Mouse (Mus musculus): Measurements from ENCODE around the gene Col5a1. TPM values are rescaled to one million over a fixed set of nuclear protein-coding genes. Genes with fewer than 3 reads are reported as not detected.

Col5a1 gene
- polyA plus RNA-seq, 1 experiment from 2014 or later, result 10.9 TPM

DNA sequence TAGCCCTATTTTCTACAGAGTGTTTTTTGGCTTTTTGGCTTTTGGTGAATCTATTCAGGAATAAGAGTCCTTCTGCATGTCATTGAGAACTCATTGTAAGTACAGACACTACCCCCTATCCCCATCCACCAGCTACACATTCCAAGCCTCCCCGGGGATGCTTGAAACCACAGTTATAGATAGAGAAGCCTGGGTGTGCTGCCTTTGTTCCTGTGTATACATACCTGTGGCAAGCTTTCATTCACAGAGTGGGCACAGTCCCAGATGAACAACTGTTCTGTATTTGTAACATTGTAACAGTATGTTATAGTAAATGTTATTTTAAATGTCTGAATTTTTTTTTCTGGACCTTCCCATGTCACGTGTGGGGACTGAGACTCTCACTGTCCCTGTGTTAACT, 19.2 kb downstream of the Col5a1 start:
- Histone ChIP-seq H3K4me2 (ENCODE audit: low read depth, low read length) (no peak overlapping the region), H3K4me1 (ENCODE audit: insufficient read depth) (no peaks in the 10 kb centered on the region), H3K9me3 (ENCODE audit: low read length) (no peaks in the 10 kb centered on the region), H3K36me3 (replicated peaks; ENCODE audit: insufficient read depth, low read length) (no peaks in the 10 kb centered on the region), H3K27ac (ENCODE audit: low read depth) (no peak overlapping the region), H3K4me3 (ENCODE audit: low read depth, low read length) (no peak overlapping the region), H3K9ac (replicated peaks) (no peak overlapping the region), H3K27me3 (ENCODE audit: insufficient read depth, low read length) (no peaks in the 10 kb centered on the region)
- ATAC-seq (no peak), DNase-seq (no peak)
- WGBS (ENCODE audit: insufficient replicate concordance), result 54% methylated on average over 2 of the region's 2 CpGs
- TF ChIP-seq EP300 (IDR thresholded peaks at IDR 0.05; ENCODE audit: low read depth), result no peak
- no peak for TF ChIP-seq CTCF (IDR thresholded peaks at IDR 0.05; ENCODE audit: low read depth)

- Histone ChIP-seq H3K36me3 (replicated peaks; ENCODE audit: insufficient read depth, low read length) (no peaks in the 10 kb centered on the region), H3K27ac (ENCODE audit: low read depth) (no peak overlapping the region), H3K9ac (replicated peaks) (no peak overlapping the region), H3K27me3 (ENCODE audit: insufficient read depth, low read length) (no peaks in the 10 kb centered on the region), H3K4me2 (ENCODE audit: low read depth, low read length) (no peak overlapping the region), H3K4me3 (ENCODE audit: low read depth, low read length) (no peak overlapping the region), H3K9me3 (ENCODE audit: low read length) (no peaks in the 10 kb centered on the region), H3K4me1 (ENCODE audit: insufficient read depth) (no peaks in the 10 kb centered on the region)
- WGBS (ENCODE audit: insufficient replicate concordance), result 65% methylated on average over 3 of the region's 3 CpGs
- no peak for TF ChIP-seq CTCF (IDR thresholded peaks at IDR 0.05; ENCODE audit: low read depth)
- no peak for TF ChIP-seq EP300 (IDR thresholded peaks at IDR 0.05; ENCODE audit: low read depth)
- DNase-seq (no peak), ATAC-seq (no peak)
These were observed 24.3 kb downstream of the Col5a1 start for GRCm38 (mm10) chr2:27910501-27910900.

GRCm38 (mm10) chr2:27912546-27913275, 26.5 kb downstream of the Col5a1 start:
- H3K4me2 ChIP-seq (ENCODE audit: low read depth, low read length), result no peak overlapping the region
- no peak for TF ChIP-seq EP300 (IDR thresholded peaks at IDR 0.05; ENCODE audit: low read depth)
- no peak for TF ChIP-seq CTCF (IDR thresholded peaks at IDR 0.05; ENCODE audit: low read depth)
- WGBS (ENCODE audit: insufficient replicate concordance), result 32% methylated on average over 1 of the region's 1 CpGs
- no peak overlapping the region for H3K27ac ChIP-seq (ENCODE audit: low read depth)
- DNase-seq (no peak), ATAC-seq (no peak)
- no peaks in the 10 kb centered on the region for H3K36me3 ChIP-seq (replicated peaks; ENCODE audit: insufficient read depth, low read length)
- H3K4me1 ChIP-seq (ENCODE audit: insufficient read depth), result no peaks in the 10 kb centered on the region
- H3K27me3 ChIP-seq (ENCODE audit: insufficient read depth, low read length), result no peaks in the 10 kb centered on the region
- H3K9me3 ChIP-seq (ENCODE audit: low read length), result no peaks in the 10 kb centered on the region
- no peak overlapping the region for H3K9ac ChIP-seq (replicated peaks)
- no peak overlapping the region for H3K4me3 ChIP-seq (ENCODE audit: low read depth, low read length)

- H3K27me3 ChIP-seq (ENCODE audit: insufficient read depth, low read length), result no peaks in the 10 kb centered on the region
- no peak overlapping the region for H3K4me3 ChIP-seq (ENCODE audit: low read depth, low read length)
- no peak overlapping the region for H3K4me2 ChIP-seq (ENCODE audit: low read depth, low read length)
- WGBS (ENCODE audit: insufficient replicate concordance), result 45% methylated on average over 4 of the region's 4 CpGs
- H3K36me3 ChIP-seq (replicated peaks; ENCODE audit: insufficient read depth, low read length), result no peaks in the 10 kb centered on the region
- H3K27ac ChIP-seq (ENCODE audit: low read depth), result no peak overlapping the region
- ATAC-seq (no peak), DNase-seq (peak; percentile 43)
- H3K4me1 ChIP-seq (ENCODE audit: insufficient read depth), result no peaks in the 10 kb centered on the region
- H3K9ac ChIP-seq (replicated peaks), result no peak overlapping the region
- H3K9me3 ChIP-seq (ENCODE audit: low read length), result no peaks in the 10 kb centered on the region
- peak; percentile 74 for TF ChIP-seq CTCF (IDR thresholded peaks at IDR 0.05; ENCODE audit: low read depth)
- TF ChIP-seq EP300 (IDR thresholded peaks at IDR 0.05; ENCODE audit: low read depth), result no peak
These were observed 29.5 kb downstream of the Col5a1 start for GRCm38 (mm10) chr2:27915726-27916125.

- H3K4me3 ChIP-seq (ENCODE audit: low read depth, low read length), result no peak overlapping the region
- no peaks in the 10 kb centered on the region for H3K4me1 ChIP-seq (ENCODE audit: insufficient read depth)
- H3K27me3 ChIP-seq (ENCODE audit: insufficient read depth, low read length), result no peaks in the 10 kb centered on the region
- H3K27ac ChIP-seq (ENCODE audit: low read depth), result no peak overlapping the region
- ATAC-seq (no peak), DNase-seq (no peak)
- TF ChIP-seq EP300 (IDR thresholded peaks at IDR 0.05; ENCODE audit: low read depth) (no peak), CTCF (IDR thresholded peaks at IDR 0.05; ENCODE audit: low read depth) (no peak)
- H3K9me3 ChIP-seq (ENCODE audit: low read length), result no peaks in the 10 kb centered on the region
- H3K36me3 ChIP-seq (replicated peaks; ENCODE audit: insufficient read depth, low read length), result no peaks in the 10 kb centered on the region
- 57% methylated on average over 2 of the region's 2 CpGs for WGBS (ENCODE audit: insufficient replicate concordance)
- H3K9ac ChIP-seq (replicated peaks), result no peak overlapping the region
- H3K4me2 ChIP-seq (ENCODE audit: low read depth, low read length), result no peak overlapping the region
These were observed 30.1 kb downstream of the Col5a1 start for GRCm38 (mm10) chr2:27916316-27916715.

DNA sequence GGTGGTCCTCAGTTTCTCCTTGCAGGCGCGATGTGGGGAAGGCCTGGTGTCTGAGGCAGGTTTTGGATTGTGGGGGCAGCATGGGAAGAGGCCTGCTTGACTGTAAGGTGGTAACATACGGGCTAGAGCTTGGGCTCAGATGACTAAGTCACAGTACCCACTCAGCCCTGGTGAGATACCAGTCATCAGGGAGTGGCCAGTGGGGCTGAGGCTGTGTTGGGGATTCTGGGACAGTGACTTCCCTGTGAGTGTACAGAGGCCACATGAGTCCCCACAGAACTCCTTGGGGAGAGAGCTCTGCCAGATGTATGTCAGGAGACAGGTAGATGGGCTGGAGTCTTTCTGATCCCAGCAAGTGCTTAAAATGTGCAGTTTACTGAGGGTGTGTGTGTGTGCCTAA, 31.0 kb downstream of the Col5a1 start:
- Histone ChIP-seq H3K4me3 (ENCODE audit: low read depth, low read length) (no peak overlapping the region), H3K9ac (replicated peaks) (no peak overlapping the region), H3K4me1 (ENCODE audit: insufficient read depth) (no peaks in the 10 kb centered on the region), H3K9me3 (ENCODE audit: low read length) (no peaks in the 10 kb centered on the region), H3K4me2 (ENCODE audit: low read depth, low read length) (no peak overlapping the region), H3K27me3 (ENCODE audit: insufficient read depth, low read length) (no peaks in the 10 kb centered on the region), H3K27ac (ENCODE audit: low read depth) (no peak overlapping the region), H3K36me3 (replicated peaks; ENCODE audit: insufficient read depth, low read length) (no peaks in the 10 kb centered on the region)
- WGBS (ENCODE audit: insufficient replicate concordance), result 79% methylated on average over 3 of the region's 3 CpGs
- ATAC-seq (no peak), DNase-seq (no peak)
- no peak for TF ChIP-seq CTCF (IDR thresholded peaks at IDR 0.05; ENCODE audit: low read depth)
- TF ChIP-seq EP300 (IDR thresholded peaks at IDR 0.05; ENCODE audit: low read depth), result no peak
